Mouse (Mus musculus) midbrain, embryonic 13.5 days (tissue): ENCODE data around the gene Xxylt1. TPM values are rescaled to one million over a fixed set of nuclear protein-coding genes. Genes with fewer than 3 reads are reported as not detected.
A peak's percentile ranks its signal among the peaks of the same experiment; 100 is the strongest.
"Not testable (repeated sequence)": the region's sequence is repeated elsewhere in the genome, so short reads cannot be mapped to it uniquely, and the experiment has no call there.

Experiments used
- ATAC-seq: fragments of 200-750 bp; cut with Nextera tagmentation; 2 replicates; pipeline ENCODE4 v1.8.0; 2017; ENCODE audit warnings: mild to moderate bottlenecking, moderate TSS enrichment, moderate library complexity
- H3K27ac ChIP-seq: fragments of 300-500 bp; sonication (generic); 2 replicates; pipeline ENCODE4 v1.5.1; 2015; ENCODE audit warnings: inconsistent platforms, mild to moderate bottlenecking, moderate library complexity
- H3K27me3 ChIP-seq: fragments of 300-500 bp; sonication (generic); 2 replicates; pipeline ENCODE4 v1.6.1; 2015; ENCODE audit warnings: mild to moderate bottlenecking, inconsistent platforms
- H3K36me3 ChIP-seq: fragments of 300-500 bp; sonication (generic); 2 replicates; pipeline ENCODE4 v1.6.1; 2015; ENCODE audit warnings: mild to moderate bottlenecking, inconsistent platforms
- H3K4me1 ChIP-seq: fragments of 300-500 bp; sonication (generic); replicated peaks from 2 replicates; pipeline ENCODE4 v1.6.1; 2015; ENCODE audit warnings: inconsistent platforms
- H3K4me2 ChIP-seq: fragments of 300-500 bp; sonication (generic); replicated peaks from 2 replicates; pipeline ENCODE4 v1.6.1; 2015; ENCODE audit warnings: moderate library complexity, mild to moderate bottlenecking, inconsistent platforms
- H3K4me3 ChIP-seq: fragments of 300-500 bp; sonication (generic); replicated peaks from 2 replicates; pipeline ENCODE4 v1.5.1; 2015; ENCODE audit warnings: mild to moderate bottlenecking, inconsistent platforms
- H3K9ac ChIP-seq: fragments of 300-500 bp; sonication (generic); replicated peaks from 2 replicates; pipeline ENCODE4 v1.6.1; 2015; ENCODE audit warnings: mild to moderate bottlenecking, inconsistent platforms
- H3K9me3 ChIP-seq: fragments of 300-500 bp; sonication (generic); 2 replicates; pipeline ENCODE4 v1.6.1; 2016; ENCODE audit warnings: mild to moderate bottlenecking, inconsistent platforms
- WGBS: fragments of 180-500 bp; shearing (Covaris S2); methylation state at CpG from one replicate; pipeline ENCODE4 v1.1.7; 2015; 5-methylcytosine and 5-hydroxymethylcytosine counted together
- polyA plus RNA-seq: library from polyadenylated mRNA; unstranded; fragments of >200 nt; fragmentation: Nextera tagmentation; extraction: Ambion mirVana; gene quantifications from 2 replicates; pipeline ENCODE4 v1.2.1, GENCODE M21; 2015

The Xxylt1 gene
- polyA plus RNA-seq, 1 experiment from 2014 or later: 8.8 TPM

- no peak overlapping the region for H3K4me2 ChIP-seq
- WGBS: 90% methylated on average over 2 of the region's 2 CpGs
- peaks cover 10% of the 10 kb centered on the region; the same call in 1 of the 2 replicates for H3K4me1 ChIP-seq
Measured at GRCm38 (mm10) chr16:31016669-31017068, 64.6 kb downstream of the Xxylt1 start.

GRCm38 (mm10) chr16:31016169-31016568 lies 65.1 kb downstream of the Xxylt1 start:
- Histone ChIP-seq H3K27ac (no peak overlapping the region), H3K9ac (no peak overlapping the region), H3K27me3 (no peaks in the 10 kb centered on the region), H3K9me3 (no peaks in the 10 kb centered on the region), H3K36me3 (no peaks in the 10 kb centered on the region), H3K4me2 (no peak overlapping the region), H3K4me3 (no peak overlapping the region), H3K4me1 (0 out of 2 replicates have a peak, but pooled peaks cover 7% of the 10 kb centered on the region)
- ATAC-seq: no peak
- WGBS: 77% methylated on average over 8 of the region's 8 CpGs

More at GRCm38 (mm10) chr16:31016669-31017068, 64.6 kb downstream of the Xxylt1 start:
- no peak for ATAC-seq
- Histone ChIP-seq H3K36me3 (no peaks in the 10 kb centered on the region), H3K9me3 (no peaks in the 10 kb centered on the region), H3K27ac (no peak overlapping the region), H3K27me3 (no peaks in the 10 kb centered on the region), H3K9ac (no peak overlapping the region), H3K4me3 (no peak overlapping the region)

- no peaks in the 10 kb centered on the region for H3K9me3 ChIP-seq
- no peak overlapping the region for H3K9ac ChIP-seq
- H3K4me2 ChIP-seq: no peak overlapping the region
- no peak overlapping the region for H3K27ac ChIP-seq
- no peaks in the 10 kb centered on the region for H3K27me3 ChIP-seq
- H3K4me1 ChIP-seq: no peaks in the 10 kb centered on the region
- H3K36me3 ChIP-seq: no peaks in the 10 kb centered on the region
- no peak overlapping the region for H3K4me3 ChIP-seq
- 91% methylated on average over 1 of the region's 1 CpGs for WGBS
- ATAC-seq: no peak
Measured at GRCm38 (mm10) chr16:31015271-31015670, 66.0 kb downstream of the Xxylt1 start.

- no peak overlapping the region for H3K4me2 ChIP-seq
Measured at GRCm38 (mm10) chr16:31012236-31012635, 69.0 kb downstream of the Xxylt1 start.

GRCm38 (mm10) chr16:31010443-31010842 lies 70.8 kb downstream of the Xxylt1 start:
- Histone ChIP-seq H3K27ac (no peak overlapping the region), H3K4me2 (no peak overlapping the region), H3K4me1 (peaks cover 9% of the 10 kb centered on the region; the same call in 1 of the 2 replicates), H3K27me3 (no peaks in the 10 kb centered on the region), H3K9ac (no peak overlapping the region), H3K36me3 (no peaks in the 10 kb centered on the region), H3K4me3 (no peak overlapping the region), H3K9me3 (no peaks in the 10 kb centered on the region)
- 93% methylated on average over 5 of the region's 5 CpGs for WGBS
- no peak for ATAC-seq

More at GRCm38 (mm10) chr16:31012236-31012635, 69.0 kb downstream of the Xxylt1 start:
- 89% methylated on average over 10 of the region's 10 CpGs for WGBS
- Histone ChIP-seq H3K36me3 (no peaks in the 10 kb centered on the region), H3K27ac (no peak overlapping the region), H3K27me3 (no peaks in the 10 kb centered on the region), H3K4me3 (no peak overlapping the region), H3K4me1 (peaks cover 9% of the 10 kb centered on the region; the same call in 1 of the 2 replicates), H3K9ac (no peak overlapping the region), H3K9me3 (no peaks in the 10 kb centered on the region)
- no peak for ATAC-seq

- Histone ChIP-seq H3K27me3 (no peaks in the 10 kb centered on the region), H3K36me3 (no peaks in the 10 kb centered on the region), H3K27ac (peak overlapping the region; percentile 32; the same call in 1 of the 2 replicates), H3K9me3 (no peaks in the 10 kb centered on the region), H3K4me2 (no peak overlapping the region), H3K4me1 (peaks cover 23% of the 10 kb centered on the region), H3K9ac (no peak overlapping the region), H3K4me3 (no peak overlapping the region)
- 88% methylated on average over 7 of the region's 7 CpGs for WGBS
- no peak for ATAC-seq
Measured at GRCm38 (mm10) chr16:31008326-31008725, 72.9 kb downstream of the Xxylt1 start.

GRCm38 (mm10) chr16:31007582-31007981 lies 73.7 kb downstream of the Xxylt1 start:
- Histone ChIP-seq H3K4me3 (no peak overlapping the region), H3K36me3 (no peaks in the 10 kb centered on the region), H3K4me2 (no peak overlapping the region), H3K4me1 (peaks cover 30% of the 10 kb centered on the region), H3K27me3 (no peaks in the 10 kb centered on the region), H3K9me3 (no peaks in the 10 kb centered on the region), H3K9ac (no peak overlapping the region), H3K27ac (no peak overlapping the region)
- WGBS: 92% methylated on average over 12 of the region's 12 CpGs
- no peak for ATAC-seq

- ATAC-seq: no peak
- Histone ChIP-seq H3K36me3 (no peaks in the 10 kb centered on the region), H3K9me3 (no peaks in the 10 kb centered on the region), H3K4me3 (no peak overlapping the region), H3K27ac (no peak overlapping the region), H3K27me3 (no peaks in the 10 kb centered on the region), H3K4me1 (peaks cover 33% of the 10 kb centered on the region), H3K9ac (no peak overlapping the region), H3K4me2 (no peak overlapping the region)
- WGBS: 74% methylated on average over 7 of the region's 7 CpGs
Measured at GRCm38 (mm10) chr16:31005693-31006092, 75.5 kb downstream of the Xxylt1 start.

GRCm38 (mm10) chr16:31004321-31004682 lies 76.9 kb downstream of the Xxylt1 start:
- ATAC-seq: peak; percentile 56
- 25% methylated on average over 2 of the region's 2 CpGs for WGBS

GRCm38 (mm10) chr16:31003592-31004320 lies 77.5 kb downstream of the Xxylt1 start:
- H3K4me3 ChIP-seq, H3K36me3 ChIP-seq, H3K27me3 ChIP-seq, H3K9ac ChIP-seq, H3K9me3 ChIP-seq: not testable (repeated sequence)
- H3K4me1 ChIP-seq: peaks cover 31% of the 10 kb centered on the region
- peak overlapping the region; percentile 26 for H3K27ac ChIP-seq
- peak overlapping the region; percentile 25 for H3K4me2 ChIP-seq
- peak; percentile 22 for ATAC-seq
- WGBS: 15% methylated on average over 10 of the region's 10 CpGs

More at GRCm38 (mm10) chr16:31004321-31004682, 76.9 kb downstream of the Xxylt1 start:
- Histone ChIP-seq H3K4me3 (no peak overlapping the region), H3K9ac (no peak overlapping the region), H3K9me3 (no peaks in the 10 kb centered on the region), H3K36me3 (no peaks in the 10 kb centered on the region), H3K4me2 (no peak overlapping the region), H3K27me3 (no peaks in the 10 kb centered on the region), H3K27ac (peak overlapping the region; percentile 36; the same call in 1 of the 2 replicates), H3K4me1 (peaks cover 33% of the 10 kb centered on the region)

GRCm38 (mm10) chr16:31002926-31003325 lies 78.3 kb downstream of the Xxylt1 start:
- no peak overlapping the region for H3K27ac ChIP-seq
- peaks cover 24% of the 10 kb centered on the region for H3K4me1 ChIP-seq
- H3K9me3 ChIP-seq: no peaks in the 10 kb centered on the region
- H3K9ac ChIP-seq: 0 out of 2 replicates have a peak overlapping the region, but pooled peaks have one; percentile 16
- H3K4me2 ChIP-seq: no peak overlapping the region
- no peaks in the 10 kb centered on the region for H3K27me3 ChIP-seq
- no peaks in the 10 kb centered on the region for H3K36me3 ChIP-seq
- ATAC-seq: no peak
- no peak overlapping the region for H3K4me3 ChIP-seq
- 65% methylated on average over 6 of the region's 6 CpGs for WGBS

- no peak overlapping the region for H3K4me3 ChIP-seq
- H3K27me3 ChIP-seq: no peaks in the 10 kb centered on the region
- H3K9me3 ChIP-seq: no peaks in the 10 kb centered on the region
- H3K4me2 ChIP-seq: no peak overlapping the region
- H3K27ac ChIP-seq: no peak overlapping the region
- 88% methylated on average over 6 of the region's 6 CpGs for WGBS
- peaks cover 24% of the 10 kb centered on the region for H3K4me1 ChIP-seq
- no peak for ATAC-seq
- no peak overlapping the region for H3K9ac ChIP-seq
- H3K36me3 ChIP-seq: no peaks in the 10 kb centered on the region
Measured at GRCm38 (mm10) chr16:31002117-31002516, 79.1 kb downstream of the Xxylt1 start.
